Mouse (Mus musculus) v-Abl transformed pro-B cells (cell line): Measurements from ENCODE around the gene Gm45021.

Experiments
- in situ Hi-C, 2 experiments: fragments of 400-800 bp; cut with MboI; formaldehyde crosslinking; loops; one replicate each; pipeline ENCODE4 v1.15.1; 2025; ENCODE audit not compliant: unreplicated experiment in 2 of 2

Gm45021 gene

GRCm38 (mm10) chr6:48638553-48638952 lies 49.1 kb downstream of the Gm45021 start:
- in situ Hi-C loops: loop anchor here (5.0 to 25.0 kb wide), 5 partner anchors 399 to 756 kb away; partner anchors contain the start of genes Stk31 (in 2 of the 2) and Gpnmb (in 1 of the 2)

GRCm38 (mm10) chr6:48641391-48641790 lies 52.0 kb downstream of the Gm45021 start:
- in situ Hi-C loops: loop anchor here (5.0 to 25.0 kb wide), 5 partner anchors 59 to 746 kb away; partner anchors contain the start of genes Atp6v0e2 (in 1 of the 2), Gpnmb (in 1 of the 2) and Stk31 (in 1 of the 2)

- in situ Hi-C loops: loop anchor here (5.0 to 25.0 kb wide), 5 partner anchors 61 to 744 kb away; partner anchors contain the start of genes Atp6v0e2 (in 1 of the 2), Gpnmb (in 1 of the 2) and Stk31 (in 1 of the 2)
Measured at GRCm38 (mm10) chr6:48642764-48643292, 53.4 kb downstream of the Gm45021 start.

GRCm38 (mm10) chr6:48645660-48646308 lies 56.4 kb downstream of the Gm45021 start:
- in situ Hi-C loops: loop anchor here (5.0 to 25.0 kb wide), 9 partner anchors 47 to 742 kb away; partner anchors contain the start of genes Gimap3 (in 2 of the 2), Gimap5 (in 1 of the 2), Gpnmb (in 1 of the 2) and Stk31 (in 1 of the 2)

- in situ Hi-C loops: loop anchor here (5.0 to 25.0 kb wide), 9 partner anchors 46 to 741 kb away; partner anchors contain the start of genes Gimap3 (in 2 of the 2), Gimap5 (in 1 of the 2), Gpnmb (in 1 of the 2) and Stk31 (in 1 of the 2)
Measured at GRCm38 (mm10) chr6:48646309-48646690, 56.9 kb downstream of the Gm45021 start.

GRCm38 (mm10) chr6:48646995-48647394 lies 57.6 kb downstream of the Gm45021 start, which contains the start of gene Gimap8:
Gene Gimap8 (plus strand): TSS chr6:48647234.
- in situ Hi-C loops: loop anchor here (5.0 to 25.0 kb wide), 9 partner anchors 45 to 740 kb away; partner anchors contain the start of genes Gimap3 (in 2 of the 2), Gimap5 (in 1 of the 2), Gpnmb (in 1 of the 2) and Stk31 (in 1 of the 2)

- in situ Hi-C loops: loop anchor here (5.0 to 25.0 kb wide), 9 partner anchors 45 to 740 kb away; partner anchors contain the start of genes Gimap3 (in 2 of the 2), Gimap5 (in 1 of the 2), Gpnmb (in 1 of the 2) and Stk31 (in 1 of the 2)
Measured at GRCm38 (mm10) chr6:48647611-48648010, 58.2 kb downstream of the Gm45021 start.

- in situ Hi-C loops: loop anchor here (5.0 to 25.0 kb wide), 9 partner anchors 44 to 739 kb away; partner anchors contain the start of genes Gimap3 (in 2 of the 2), Gimap5 (in 1 of the 2), Gpnmb (in 1 of the 2) and Stk31 (in 1 of the 2)
Measured at GRCm38 (mm10) chr6:48648779-48649178, 59.4 kb downstream of the Gm45021 start.

- in situ Hi-C loops: no loop called here
Measured at GRCm38 (mm10) chr6:48650041-48650440, 60.6 kb downstream of the Gm45021 start.

GRCm38 (mm10) chr6:48658721-48659120 lies 69.3 kb downstream of the Gm45021 start:
- in situ Hi-C loops: no loop called here
